Mouse (Mus musculus): ENCODE measurements at regions not wholly inside any gene's neighbourhood (a gene's known extent, or its start where the extent isn't known, plus 50 kb on each side); places are given as distances from the start of the nearest gene placed in this dataset.

GRCm38 (mm10) chr15:42768396-42768795 is 2634.2 kb downstream of the 9330182O14Rik start:
- DNase-seq (ENCODE audit: low read depth, low spot score): no peak

GRCm38 (mm10) chr15:42779903-42780302 is 2645.7 kb downstream of the 9330182O14Rik start:
- no peak for DNase-seq (ENCODE audit: low read depth, low spot score)

- DNase-seq (ENCODE audit: low read depth, low spot score): no peak
These were observed 2667.1 kb downstream of the 9330182O14Rik start for GRCm38 (mm10) chr15:42801217-42801616.

GRCm38 (mm10) chr15:42810871-42811490 is 2676.8 kb downstream of the 9330182O14Rik start:
- DNase-seq (ENCODE audit: low read depth, low spot score): no peak

GRCm38 (mm10) chr15:42815026-42815724 is 2681.0 kb downstream of the 9330182O14Rik start:
- peak; percentile 61 for DNase-seq (ENCODE audit: low read depth, low spot score)

GRCm38 (mm10) chr15:42838839-42839238 is 2704.7 kb downstream of the 9330182O14Rik start:
- DNase-seq (ENCODE audit: low read depth, low spot score): no peak

GRCm38 (mm10) chr15:42850003-42850402 is 2715.8 kb downstream of the 9330182O14Rik start:
- no peak for DNase-seq (ENCODE audit: low read depth, low spot score)

GRCm38 (mm10) chr15:42872491-42872890 is 2738.3 kb downstream of the 9330182O14Rik start:
- DNase-seq (ENCODE audit: low read depth, low spot score): no peak

GRCm38 (mm10) chr15:42894611-42895010 is 2760.4 kb downstream of the 9330182O14Rik start:
- no peak for DNase-seq (ENCODE audit: low read depth, low spot score)

GRCm38 (mm10) chr15:42900056-42900455 is 2765.9 kb downstream of the 9330182O14Rik start:
- DNase-seq (ENCODE audit: low read depth, low spot score): no peak

- no peak for DNase-seq (ENCODE audit: low read depth, low spot score)
These were observed 2767.6 kb downstream of the 9330182O14Rik start for GRCm38 (mm10) chr15:42901782-42902181.

- no peak for DNase-seq (ENCODE audit: low read depth, low spot score)
These were observed 2777.2 kb downstream of the 9330182O14Rik start for GRCm38 (mm10) chr15:42911357-42911756.

- DNase-seq (ENCODE audit: low read depth, low spot score): no peak
These were observed 2778.7 kb downstream of the 9330182O14Rik start for GRCm38 (mm10) chr15:42912880-42913279.

GRCm38 (mm10) chr15:42913285-42913684 is 2779.1 kb downstream of the 9330182O14Rik start:
- DNase-seq (ENCODE audit: low read depth, low spot score): no peak

GRCm38 (mm10) chr15:42914099-42914498 is 2779.9 kb downstream of the 9330182O14Rik start:
- peak; percentile 50 for DNase-seq (ENCODE audit: low read depth, low spot score)

GRCm38 (mm10) chr15:42915195-42915594 is 2781.0 kb downstream of the 9330182O14Rik start:
- DNase-seq (ENCODE audit: low read depth, low spot score): no peak

GRCm38 (mm10) chr15:42921618-42922017 is 2787.5 kb downstream of the 9330182O14Rik start:
- DNase-seq (ENCODE audit: low read depth, low spot score): no peak

GRCm38 (mm10) chr15:42928331-42928730 is 2794.2 kb downstream of the 9330182O14Rik start:
- DNase-seq (ENCODE audit: low read depth, low spot score): no peak

GRCm38 (mm10) chr15:42944610-42945009 is 2810.4 kb downstream of the 9330182O14Rik start:
- DNase-seq (ENCODE audit: low read depth, low spot score): no peak

GRCm38 (mm10) chr15:42955167-42955566 is 2821.0 kb downstream of the 9330182O14Rik start:
- no peak for DNase-seq (ENCODE audit: low read depth, low spot score)

- peak; percentile 39 for DNase-seq (ENCODE audit: low read depth, low spot score)
These were observed 2828.7 kb downstream of the 9330182O14Rik start for GRCm38 (mm10) chr15:42962747-42963338.

GRCm38 (mm10) chr15:42965314-42965713 is 2831.1 kb downstream of the 9330182O14Rik start:
- no peak for DNase-seq (ENCODE audit: low read depth, low spot score)
